Mouse (Mus musculus) limb, embryonic 10.5 days (tissue): ENCODE measurements around the gene Tex13b. TPM values are rescaled to one million over a fixed set of nuclear protein-coding genes. Genes with fewer than 3 reads are reported as not detected.

Source experiments
- polyA plus RNA-seq: library from polyadenylated mRNA; unstranded; fragments of >200 nt; fragmentation: Nextera tagmentation; extraction: Ambion mirVana; gene quantifications from 2 replicates; pipeline ENCODE4 v1.2.1, GENCODE M21; 2016

Tex13b gene
- polyA plus RNA-seq, 1 experiment from 2014 or later, result not detected

Other genes with a start within 250 kb of the Tex13b start
- 90.3 and 109 TPM in 2 replicates for gene Tsc22d3, start 212.8 kb downstream of the Tex13b start, polyA plus RNA-seq
- gene Mid2, start 148.8 kb downstream of the Tex13b start, polyA plus RNA-seq, result 1.3 TPM in 2 replicates
- not detected in 2 replicates for gene Vsig1, start 94.2 kb upstream of the Tex13b start, polyA plus RNA-seq
- 48.4 and 51.5 TPM in 2 replicates for gene Psmd10, start 143.3 kb upstream of the Tex13b start, polyA plus RNA-seq
- 11.4 and 12.0 TPM in 2 replicates for gene Atg4a, start 143.5 kb upstream of the Tex13b start, polyA plus RNA-seq